Mouse (Mus musculus) G1E (cell line): ENCODE measurements at regions not wholly inside any gene's neighbourhood (a gene's known extent, or its start where the extent isn't known, plus 50 kb on each side); places are given as distances from the start of the nearest gene placed in this dataset.

Source experiments
- CTCF ChIP-seq: IDR thresholded peaks from 2 replicates; pipeline ENCODE4 v1.5.1; 2012; ENCODE audit warnings: low read depth, low read length, inconsistent platforms, mixed read lengths
- TAL1 ChIP-seq: conservative IDR thresholded peaks from 2 replicates; pipeline ENCODE4 v1.6.1; 2012; ENCODE audit warnings: low read depth, low read length, inconsistent platforms, mixed read lengths

GRCm38 (mm10) chr1:43338096-43338915, 106.1 kb upstream of the Nck2 start:
- TF ChIP-seq CTCF = no peak
- no peak for TF ChIP-seq TAL1
